Mouse (Mus musculus) urinary bladder, postnatal 14 days (tissue): Measurements from ENCODE around the gene Tmem63a.
"Not testable (repeated sequence)": the region's sequence is repeated elsewhere in the genome, so short reads cannot be mapped to it uniquely, and the experiment has no call there.

ENCODE experiments used
- DNase-seq: peaks from one replicate; pipeline ENCODE4 v3.0.0; 2021; ENCODE audit warnings: low spot score

Tmem63a gene

DNA sequence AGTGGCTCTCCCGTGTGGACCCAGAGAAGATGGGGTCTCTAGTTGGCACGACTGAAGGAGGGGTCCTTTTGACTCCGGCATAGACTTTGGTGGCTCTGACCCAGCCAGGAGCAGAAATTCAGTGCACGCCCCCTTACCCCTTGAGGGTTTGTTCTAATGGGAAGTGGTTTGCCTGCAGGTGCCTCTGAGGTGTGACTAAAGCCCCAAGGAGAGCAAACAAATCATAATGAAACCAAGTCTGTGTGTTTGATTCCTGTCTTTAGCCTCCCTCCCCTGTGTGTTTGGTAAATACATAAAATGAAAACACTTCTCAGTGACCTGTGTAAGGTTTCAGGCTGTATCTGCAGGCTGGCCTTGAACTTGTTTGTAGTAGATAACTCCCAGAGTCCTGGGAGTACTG is 15.9 kb upstream of the Tmem63a start:
- DNase-seq, result no peak

DNA sequence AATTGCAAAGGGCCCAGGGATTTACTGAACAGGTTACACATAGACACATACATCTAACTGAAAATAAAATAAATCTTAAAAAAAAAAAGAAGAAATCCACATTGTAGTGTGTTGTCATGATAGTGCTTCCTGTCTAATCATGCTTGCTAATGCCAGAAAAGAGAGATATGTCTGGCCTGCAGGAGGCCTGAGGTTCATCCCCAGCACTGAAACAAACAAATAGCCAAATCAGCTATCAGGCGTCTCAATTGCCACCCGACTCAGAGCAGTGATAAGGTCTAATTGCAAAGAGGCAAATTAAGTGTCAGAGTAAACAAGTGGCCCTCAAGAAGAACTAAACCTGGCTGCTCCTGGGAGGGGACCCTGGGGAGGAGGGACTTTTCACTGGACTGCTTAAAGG is 12.5 kb upstream of the Tmem63a start:
- DNase-seq, result no peak

DNA sequence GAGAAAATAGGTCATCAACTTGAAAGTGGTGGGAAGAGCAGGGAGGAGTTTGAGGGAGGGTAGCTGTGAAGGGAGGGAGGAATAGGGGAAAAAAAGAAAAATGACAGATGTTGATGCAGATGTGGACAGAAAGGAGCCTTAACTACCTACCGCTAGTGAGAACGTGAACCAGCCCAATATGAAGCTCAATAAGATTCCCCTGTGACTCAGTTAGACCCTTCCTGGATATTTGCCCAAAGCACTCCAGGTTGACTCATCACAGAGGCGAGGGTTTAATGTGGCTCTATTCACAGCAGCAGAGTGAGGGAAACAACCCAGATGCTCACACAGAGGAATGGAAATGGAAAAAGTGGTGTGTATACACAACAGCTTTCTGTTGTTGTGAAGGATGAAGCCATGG is 11.0 kb upstream of the Tmem63a start:
- DNase-seq, result no peak

- DNase-seq, result no peak
Observed at GRCm38 (mm10) chr1:180933659-180934058, 8.5 kb upstream of the Tmem63a start.

DNA sequence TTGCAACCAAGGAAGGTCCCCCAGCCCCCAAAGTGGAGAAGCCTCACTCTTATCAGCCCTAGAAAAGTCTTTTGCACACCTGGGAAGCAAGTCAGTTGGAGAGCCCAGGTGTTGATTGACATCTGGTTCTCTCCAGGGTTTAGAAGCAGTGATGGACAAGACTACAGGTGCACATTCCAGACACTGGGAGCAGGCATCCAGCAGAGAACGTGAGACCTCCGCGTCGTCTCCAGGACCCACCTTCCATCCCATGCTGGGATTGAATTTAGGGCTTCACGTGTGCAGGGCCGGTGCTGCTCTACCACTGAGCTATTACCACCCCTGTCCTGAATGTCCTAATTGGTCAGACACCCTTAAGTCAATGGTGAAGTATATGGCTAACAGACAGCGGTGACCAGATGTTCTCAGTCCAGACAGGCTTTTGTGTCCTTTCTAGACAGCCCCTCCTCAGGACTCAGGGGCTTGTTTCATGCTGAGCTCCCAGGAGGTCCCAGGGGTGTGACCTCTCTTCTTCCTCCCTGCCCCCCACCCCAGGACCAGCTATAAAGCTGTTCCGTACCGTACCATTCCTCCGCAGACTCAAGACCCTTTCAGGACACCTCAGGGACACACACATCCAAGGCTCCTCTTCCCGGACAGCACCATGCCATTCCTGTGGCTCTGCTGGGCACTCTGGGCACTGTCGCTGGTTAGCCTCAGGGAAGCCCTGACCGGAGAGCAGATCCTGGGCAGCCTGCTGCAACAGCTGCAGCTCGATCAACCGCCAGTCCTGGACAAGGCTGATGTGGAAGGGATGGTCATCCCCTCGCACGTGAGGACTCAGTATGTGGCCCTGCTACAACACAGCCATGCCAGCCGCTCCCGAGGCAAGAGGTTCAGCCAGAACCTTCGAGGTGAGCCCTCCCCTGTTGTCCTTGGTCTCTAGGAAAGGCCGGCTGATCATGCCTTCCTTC is 7.4 kb upstream of the Tmem63a start, which contains the start of gene Lefty1:
Gene Lefty1, plus strand, starts transcription at position 556 of the 953 bp plus-strand sequence.
- DNase-seq, result no peak

- peak; percentile 46 for DNase-seq
Observed at GRCm38 (mm10) chr1:180936610-180937398, 5.3 kb upstream of the Tmem63a start.

DNA sequence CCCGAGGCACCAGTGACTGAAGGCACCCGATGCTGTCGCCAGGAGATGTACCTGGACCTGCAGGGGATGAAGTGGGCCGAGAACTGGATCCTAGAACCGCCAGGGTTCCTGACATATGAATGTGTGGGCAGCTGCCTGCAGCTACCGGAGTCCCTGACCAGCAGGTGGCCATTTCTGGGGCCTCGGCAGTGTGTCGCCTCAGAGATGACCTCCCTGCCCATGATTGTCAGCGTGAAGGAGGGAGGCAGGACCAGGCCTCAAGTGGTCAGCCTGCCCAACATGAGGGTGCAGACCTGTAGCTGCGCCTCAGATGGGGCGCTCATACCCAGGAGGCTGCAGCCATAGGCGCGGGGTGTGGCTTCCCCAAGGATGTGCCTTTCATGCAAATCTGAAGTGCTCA is 4.5 kb upstream of the Tmem63a start:
- not testable (repeated sequence) for DNase-seq

DNA sequence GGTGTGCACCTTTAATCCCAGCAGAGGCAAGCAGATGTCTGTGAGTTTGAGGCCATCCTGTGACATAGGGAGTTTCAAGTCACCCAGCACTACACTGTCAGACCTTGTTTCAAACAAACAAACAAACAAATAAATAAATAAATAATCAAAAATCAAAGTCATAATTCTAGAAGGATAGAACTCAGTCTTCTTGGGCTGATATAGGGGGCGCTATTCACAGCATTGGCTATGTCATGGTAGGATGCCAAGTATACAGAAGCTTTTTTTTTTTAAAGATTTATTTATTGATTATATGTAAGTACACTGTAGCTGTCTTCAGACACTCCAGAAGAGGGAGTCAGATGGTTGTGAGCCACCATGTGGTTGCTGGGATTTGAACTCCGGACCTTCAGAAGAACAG is 3.4 kb upstream of the Tmem63a start:
- not testable (repeated sequence) for DNase-seq

- DNase-seq, result no peak
Observed at GRCm38 (mm10) chr1:180940776-180941460, 1.2 kb upstream of the Tmem63a start.

GRCm38 (mm10) chr1:180941726-180942125 is 418 bp upstream of the Tmem63a start:
- DNase-seq, result no peak

- DNase-seq, result no peak
Observed at GRCm38 (mm10) chr1:180943032-180943644, 994 bp downstream of the Tmem63a start.

DNA sequence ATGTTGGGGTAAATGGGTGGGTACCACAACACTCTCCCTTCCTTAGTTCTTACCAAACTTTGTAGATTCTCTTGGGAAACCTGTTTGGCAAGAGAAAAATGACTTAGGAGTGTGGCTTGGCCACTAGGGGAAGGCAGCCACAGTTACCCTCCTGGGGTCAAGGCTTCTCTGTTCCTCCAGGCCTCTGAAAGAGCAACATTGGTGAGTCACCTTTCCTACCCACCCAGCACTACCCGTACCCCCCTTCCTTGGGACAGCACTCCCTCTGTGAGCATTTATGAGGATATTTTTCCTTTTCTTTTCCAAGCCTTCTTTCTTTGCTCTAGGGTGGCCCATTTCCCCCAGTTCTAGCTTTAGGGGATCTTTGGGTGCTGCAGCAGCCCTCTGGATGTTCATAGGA is 1.8 kb downstream of the Tmem63a start:
- no peak for DNase-seq

DNA sequence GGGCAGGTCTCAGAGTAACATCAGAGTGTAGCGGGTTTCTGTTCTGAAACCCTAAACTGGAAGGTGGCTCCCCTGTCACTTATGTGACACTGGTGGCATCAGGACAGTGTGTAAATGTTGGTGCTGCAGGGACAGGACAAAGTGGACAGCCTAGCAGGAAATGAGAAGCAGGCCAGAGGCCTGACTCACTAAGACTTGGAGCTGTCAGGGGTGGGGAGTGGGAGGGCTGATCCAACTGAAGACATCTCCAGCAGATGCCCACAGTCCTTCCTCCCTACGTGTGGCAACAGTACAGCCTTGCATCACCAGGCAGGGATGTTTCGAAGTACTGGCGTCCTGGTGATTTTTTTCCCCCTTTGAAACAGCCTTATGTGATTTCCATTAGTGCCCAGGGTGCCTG is 2.4 kb downstream of the Tmem63a start:
- DNase-seq, result no peak

DNA sequence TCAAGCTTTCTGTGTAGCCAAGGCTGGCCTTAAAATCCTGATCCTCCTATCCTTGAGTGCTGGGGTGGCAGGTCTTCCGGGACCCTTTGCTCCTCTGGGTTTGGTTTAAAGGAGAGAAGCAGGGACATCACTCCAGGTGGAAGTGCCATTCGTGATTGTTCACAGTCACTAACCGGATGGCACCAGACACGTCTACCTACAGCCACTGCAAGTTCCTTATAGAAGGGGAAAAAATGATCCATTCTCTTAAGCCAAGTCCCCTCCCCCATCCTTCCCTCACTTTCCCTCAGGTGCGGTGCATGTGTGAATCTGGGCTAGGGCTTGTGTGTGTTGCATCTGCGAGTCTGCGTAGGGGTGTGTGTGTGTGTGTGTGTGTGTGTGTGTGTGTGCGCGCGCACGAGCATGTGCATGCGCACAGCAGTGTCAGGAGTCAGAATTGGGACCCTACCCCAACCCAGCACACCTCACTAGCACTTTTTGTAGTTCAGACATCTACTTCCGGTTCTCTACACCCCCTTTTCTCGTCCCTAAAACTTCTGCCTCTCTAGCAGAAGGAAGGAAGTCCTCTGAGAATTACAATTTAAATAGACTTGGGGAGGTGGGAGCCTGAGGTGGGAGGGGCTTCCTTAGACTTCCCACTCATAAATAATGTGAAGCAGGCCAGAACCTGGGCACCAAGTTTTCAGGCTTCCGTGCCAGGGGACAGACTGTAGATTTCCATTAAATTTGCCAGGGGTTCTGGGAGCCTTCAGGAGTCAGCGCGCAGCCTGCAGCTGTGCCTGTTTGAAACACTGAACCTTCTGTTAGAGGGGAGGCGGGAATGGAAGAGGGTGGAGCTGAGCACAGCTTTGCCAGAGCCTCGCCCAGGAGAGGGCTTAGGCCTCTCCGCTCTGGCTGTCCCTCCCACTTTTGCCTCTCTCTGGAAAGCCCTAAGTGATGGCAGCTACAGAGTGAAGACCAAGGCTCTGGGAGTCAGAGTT is 3.1 kb downstream of the Tmem63a start:
- peak; percentile 72 for DNase-seq

DNA sequence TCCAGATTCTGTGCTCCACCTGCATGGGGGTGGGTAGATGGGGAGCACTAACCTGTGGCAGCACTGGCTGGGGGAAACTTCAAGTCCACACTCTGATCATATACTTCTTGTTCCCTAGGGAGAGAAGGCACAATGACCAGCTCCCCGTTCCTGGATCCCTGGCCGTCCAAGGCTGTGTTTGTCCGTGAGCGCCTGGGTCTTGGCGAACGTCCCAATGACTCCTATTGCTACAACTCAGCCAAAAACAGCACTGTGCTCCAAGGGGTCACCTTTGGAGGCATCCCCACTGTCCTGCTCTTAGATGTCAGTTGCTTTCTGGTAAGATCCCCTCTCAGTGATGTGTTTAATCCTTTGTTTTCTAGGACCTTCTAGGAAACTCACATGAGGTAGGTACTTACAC is 4.3 kb downstream of the Tmem63a start:
- no peak for DNase-seq

DNA sequence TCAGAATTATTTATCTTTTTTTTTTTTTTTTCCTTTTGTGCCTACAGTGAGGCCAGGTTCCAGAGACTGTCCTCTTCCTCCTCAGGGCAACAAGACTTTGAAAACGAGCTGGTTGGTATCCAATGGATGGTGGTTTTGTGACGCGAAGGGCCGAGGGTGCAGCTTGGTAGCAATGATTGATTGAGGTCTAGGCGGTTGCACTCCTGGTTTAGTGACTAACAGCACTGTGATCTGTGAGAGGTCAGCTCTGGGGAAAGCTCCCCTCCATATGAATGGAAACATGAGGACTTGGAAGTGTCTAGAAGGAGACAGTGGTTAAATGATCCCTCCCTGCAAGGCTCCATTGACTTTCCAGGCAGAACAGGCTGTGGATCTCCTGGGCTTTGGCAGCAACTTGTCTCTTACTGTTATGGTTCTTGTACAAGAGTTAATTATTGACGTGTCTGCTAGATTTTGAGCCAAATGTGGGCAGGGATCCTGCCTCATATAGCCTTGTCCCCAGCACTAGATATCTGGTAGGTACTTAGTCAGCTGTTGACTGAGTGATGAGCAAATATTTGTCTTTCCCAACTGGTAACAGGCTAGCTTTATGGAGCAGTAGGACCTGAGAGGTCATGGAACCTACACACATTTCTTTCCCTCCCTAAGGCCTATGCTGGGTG is 10.1 kb downstream of the Tmem63a start:
- DNase-seq, result no peak

DNA sequence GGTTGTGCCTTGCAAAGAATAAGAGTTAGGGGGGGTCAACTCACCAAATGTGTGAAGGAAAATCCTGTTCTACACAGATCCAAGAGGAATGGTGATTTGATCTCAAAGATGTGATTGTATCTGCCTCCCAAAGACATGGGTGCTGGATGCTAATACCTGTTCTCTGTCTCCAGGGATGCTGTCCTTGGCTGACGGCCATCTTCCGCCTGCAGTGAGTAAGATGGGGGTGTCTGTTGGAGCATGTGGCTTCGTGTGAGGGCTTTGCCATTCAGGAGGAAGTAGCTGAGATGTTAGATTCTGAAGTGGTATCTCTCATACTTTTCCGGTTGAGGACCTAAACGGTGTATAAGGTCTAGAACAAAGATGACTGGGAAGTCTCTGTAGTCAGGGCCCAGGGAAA is 10.7 kb downstream of the Tmem63a start:
- DNase-seq, result peak; percentile 57

DNA sequence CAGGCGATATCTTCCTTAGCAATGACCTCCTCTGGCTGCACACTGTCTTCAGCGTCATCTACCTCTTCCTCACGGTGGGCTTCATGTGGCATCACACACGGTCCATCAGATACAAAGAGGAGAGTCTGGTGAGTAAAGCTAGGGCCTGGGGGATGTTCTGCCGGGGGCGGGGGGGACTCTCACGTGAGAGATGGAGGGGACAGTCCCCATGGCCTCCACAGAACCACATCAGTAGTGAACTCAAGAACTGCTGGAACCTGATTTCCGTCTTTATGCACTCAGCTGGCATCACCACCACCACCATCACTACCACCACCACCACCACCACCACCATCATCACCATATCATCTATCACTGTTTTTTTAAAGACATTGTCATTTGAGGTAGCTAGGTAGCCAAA is 14.3 kb downstream of the Tmem63a start:
- DNase-seq, result no peak

GRCm38 (mm10) chr1:180956973-180957381 is 14.8 kb downstream of the Tmem63a start:
- DNase-seq, result no peak

DNA sequence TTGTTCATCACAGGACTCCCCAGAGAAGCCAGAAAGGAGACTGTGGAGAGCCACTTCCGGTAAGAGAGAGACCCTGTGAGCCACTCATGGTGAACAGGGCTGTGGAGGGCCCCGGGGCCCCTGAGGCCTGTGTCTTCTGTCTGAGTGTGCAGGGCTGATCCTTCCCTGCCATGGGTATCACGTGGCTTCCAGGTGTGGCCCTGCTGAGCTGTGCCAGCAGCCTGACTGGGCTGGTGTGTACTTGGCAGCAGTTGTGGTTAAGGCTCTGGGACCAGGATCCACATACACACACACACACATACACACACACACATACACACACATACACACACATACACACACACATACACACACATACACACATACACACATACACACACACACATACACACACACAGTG is 15.8 kb downstream of the Tmem63a start:
- no peak for DNase-seq
